8 mouse cellular contexts compared by ENCODE assay signal in the genomic region with DNA sequence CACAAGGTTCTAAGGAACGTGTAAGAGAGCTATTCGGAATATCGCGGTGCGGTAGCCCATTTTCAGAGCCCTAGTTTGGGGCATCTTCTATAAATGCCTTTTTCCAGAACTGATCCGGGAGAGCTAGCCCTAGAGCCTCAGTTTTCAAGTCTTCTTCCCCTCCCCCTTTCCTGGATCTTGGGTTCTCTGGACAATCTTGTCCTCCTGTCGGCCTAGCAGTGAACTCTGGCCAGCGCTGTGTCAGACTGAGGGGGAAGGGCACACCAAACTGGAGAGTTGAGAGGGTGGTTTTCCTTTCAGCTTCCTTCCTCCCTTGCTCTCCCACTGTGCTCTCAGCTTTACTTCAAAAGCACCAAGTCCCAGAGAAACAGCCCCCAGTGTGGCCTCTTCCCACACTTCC. TPM values are rescaled to one million over a fixed set of nuclear protein-coding genes. Genes with fewer than 3 reads are reported as not detected.
DNase-seq lines count a peak whose midpoint lies in the region; ATAC-seq and TF ChIP-seq lines count a peak whose summit lies in the region.

No protein-coding gene starts in this region.

- DNase-seq in lung, postnatal 10 days: peak; percentile 84
- no peak for DNase-seq in frontal cortex, postnatal 14 days (ENCODE audit: low spot score in 2 of 2)
- no peak for DNase-seq in gastrocnemius, adult 8-10 months (ENCODE audit: low spot score in 2 of 2)

- no peak for TF ChIP-seq POLR2A in ES-Bruce4 (IDR thresholded peaks at IDR 0.05; ENCODE audit: insufficient read depth, low read length)

- no peak overlapping the region for H3K27ac ChIP-seq in ES-Bruce4 (ENCODE audit: insufficient read depth, low read length)
- H3K27ac ChIP-seq in brown adipose tissue, adult 24 weeks (replicated peaks; ENCODE audit: low read depth, low read length): peak overlapping the region; percentile 75
- peak overlapping the region; percentile 66 for H3K27ac ChIP-seq in heart, embryonic 12.5 days (ENCODE audit: poor library complexity, severe bottlenecking)
- peak overlapping the region; percentile 74 for H3K27ac ChIP-seq in kidney, embryonic 14.5 days (ENCODE audit: low read depth, low read length)
- peak overlapping the region; percentile 74 for H3K27ac ChIP-seq in stomach, embryonic 15.5 days

- peak overlapping the region; percentile 84 for H3K4me2 ChIP-seq in heart, embryonic 12.5 days
- peak overlapping the region; percentile 76 for H3K4me2 ChIP-seq in kidney, embryonic 14.5 days (replicated peaks; ENCODE audit: low read depth, low read length)
- H3K4me2 ChIP-seq in stomach, embryonic 15.5 days: peak overlapping the region; percentile 76

- 5% methylated on average over 8 of the region's 8 CpGs for WGBS in heart, embryonic 12.5 days
- WGBS in kidney, embryonic 14.5 days: 4% methylated on average over 8 of the region's 8 CpGs
- WGBS in stomach, embryonic 15.5 days: 5% methylated on average over 8 of the region's 8 CpGs

- peak overlapping the region; percentile 98; the same call in 1 of the 2 replicates for H3K9ac ChIP-seq in ES-Bruce4 (ENCODE audit: low read depth, poor library complexity, severe bottlenecking)
- peak overlapping the region; percentile 83 for H3K9ac ChIP-seq in heart, embryonic 12.5 days
- H3K9ac ChIP-seq in kidney, embryonic 14.5 days (ENCODE audit: low read depth, low read length): peak overlapping the region; percentile 81
- H3K9ac ChIP-seq in stomach, embryonic 15.5 days: peak overlapping the region; percentile 40; the same call in 1 of the 2 replicates

- H3K4me1 ChIP-seq in ES-Bruce4 (ENCODE audit: control insufficient read depth, insufficient read depth, low read length): peaks cover 3% of the 10 kb centered on the region
- peaks cover 6% of the 10 kb centered on the region for H3K4me1 ChIP-seq in brown adipose tissue, adult 24 weeks (ENCODE audit: control insufficient read depth, insufficient read depth, insufficient read length, low read length)
- H3K4me1 ChIP-seq in heart, embryonic 12.5 days (replicated peaks): 0 out of 2 replicates have a peak, but pooled peaks cover 7% of the 10 kb centered on the region
- H3K4me1 ChIP-seq in kidney, embryonic 14.5 days (ENCODE audit: control insufficient read depth, insufficient read depth, low read length): no peaks in the 10 kb centered on the region; the same call in 1 of the 2 replicates
- no peaks in the 10 kb centered on the region for H3K4me1 ChIP-seq in stomach, embryonic 15.5 days

- TF ChIP-seq CTCF in ES-Bruce4 (IDR thresholded peaks at IDR 0.05; ENCODE audit: low read depth, low read length): no peak

- ATAC-seq in heart, embryonic 12.5 days (ENCODE audit: insufficient number of reproducible peaks, low FRiP score): peak; percentile 83
- peak; percentile 71; the same call in 1 of the 2 replicates for ATAC-seq in kidney, embryonic 14.5 days (ENCODE audit: low FRiP score, low TSS enrichment)
- ATAC-seq in stomach, embryonic 15.5 days (ENCODE audit: insufficient read depth, low FRiP score, low read depth): no peak

- H3K36me3 ChIP-seq in ES-Bruce4 (ENCODE audit: control insufficient read depth, insufficient read depth, low read length, poor library complexity, severe bottlenecking): no peaks in the 10 kb centered on the region
- H3K36me3 ChIP-seq in heart, embryonic 12.5 days: no peaks in the 10 kb centered on the region
- no peaks in the 10 kb centered on the region for H3K36me3 ChIP-seq in kidney, embryonic 14.5 days (ENCODE audit: control insufficient read depth, insufficient read depth, low read length)
- H3K36me3 ChIP-seq in stomach, embryonic 15.5 days: no peaks in the 10 kb centered on the region

- TF ChIP-seq EP300 in ES-Bruce4 (IDR thresholded peaks at IDR 0.05; ENCODE audit: insufficient read depth, low read depth, low read length): 0 out of 2 replicates have a peak, but pooled peaks have one; percentile 11

- peaks cover 8% of the 10 kb centered on the region; the same call in 1 of the 2 replicates for H3K27me3 ChIP-seq in ES-Bruce4 (ENCODE audit: control insufficient read depth, insufficient read depth, low read length, poor library complexity, severe bottlenecking)
- H3K27me3 ChIP-seq in heart, embryonic 12.5 days (replicated peaks): no peaks in the 10 kb centered on the region
- no peaks in the 10 kb centered on the region for H3K27me3 ChIP-seq in kidney, embryonic 14.5 days (ENCODE audit: control insufficient read depth, insufficient read depth, low read length)
- no peaks in the 10 kb centered on the region for H3K27me3 ChIP-seq in stomach, embryonic 15.5 days (replicated peaks)

- no peaks in the 10 kb centered on the region for H3K9me3 ChIP-seq in ES-Bruce4 (replicated peaks; ENCODE audit: control insufficient read depth, insufficient read depth, low read length, poor library complexity, severe bottlenecking)
- no peaks in the 10 kb centered on the region for H3K9me3 ChIP-seq in heart, embryonic 12.5 days (replicated peaks)
- no peaks in the 10 kb centered on the region for H3K9me3 ChIP-seq in kidney, embryonic 14.5 days (ENCODE audit: control insufficient read depth, low read length)
- no peaks in the 10 kb centered on the region for H3K9me3 ChIP-seq in stomach, embryonic 15.5 days

- peak overlapping the region; percentile 94 for H3K4me3 ChIP-seq in ES-Bruce4 (ENCODE audit: low read depth, low read length)
- peak overlapping the region; percentile 80 for H3K4me3 ChIP-seq in brown adipose tissue, adult 24 weeks (ENCODE audit: insufficient read depth, low read depth, low read length)
- peak overlapping the region; percentile 73 for H3K4me3 ChIP-seq in heart, embryonic 12.5 days
- H3K4me3 ChIP-seq in kidney, embryonic 14.5 days (ENCODE audit: low read length): peak overlapping the region; percentile 72
- peak overlapping the region; percentile 68 for H3K4me3 ChIP-seq in stomach, embryonic 15.5 days (replicated peaks)

RNA-seq across cellular contexts. Expression of a gene that starts 1.0 kb away (rescaled TPM):
- polyA plus RNA-seq in ES-Bruce4 (2011; ENCODE audit: insufficient read depth, insufficient read length, low read depth, missing spikeins): 23.5 and 24.5 TPM in 2 replicates
- 1.1 and 1.4 TPM in 2 replicates for polyA plus RNA-seq in brown adipose tissue, adult 24 weeks (2012; ENCODE audit: insufficient read depth, insufficient read length, missing spikeins)
- polyA plus RNA-seq in heart, embryonic 12.5 days (2016; fragmentation: Nextera tagmentation; extraction: Ambion mirVana): 8.6 and 8.9 TPM in 2 replicates
- polyA plus RNA-seq in kidney, embryonic 14.5 days (2014; fragmentation: Nextera tagmentation; extraction: Ambion mirVana): 12.5 and 13.7 TPM in 2 replicates
- 17.1 and 18.4 TPM in 2 replicates for polyA plus RNA-seq in stomach, embryonic 15.5 days (2015; fragmentation: Nextera tagmentation; extraction: Ambion mirVana)
- total RNA-seq in gastrocnemius, adult 8-10 months (2022): 1 to 10 TPM; 1.9 to 3.4 (median 2.7) TPM

RNA-seq across cellular contexts. Expression of a gene that starts 35.0 kb away (rescaled TPM):
- polyA plus RNA-seq in ES-Bruce4 (2011; ENCODE audit: insufficient read depth, insufficient read length, low read depth, missing spikeins): not detected in 2 replicates
- polyA plus RNA-seq in brown adipose tissue, adult 24 weeks (2012; ENCODE audit: insufficient read depth, insufficient read length, missing spikeins): not detected in 2 replicates
- polyA plus RNA-seq in heart, embryonic 12.5 days (2016; fragmentation: Nextera tagmentation; extraction: Ambion mirVana): not detected in 2 replicates
- polyA plus RNA-seq in kidney, embryonic 14.5 days (2014; fragmentation: Nextera tagmentation; extraction: Ambion mirVana): not detected in 2 replicates
- polyA plus RNA-seq in stomach, embryonic 15.5 days (2015; fragmentation: Nextera tagmentation; extraction: Ambion mirVana): not detected in 2 replicates
- not detected for total RNA-seq in gastrocnemius, adult 8-10 months (2022)

RNA-seq across cellular contexts. Expression of a gene that starts 43.0 kb away (rescaled TPM):
- 0.37 TPM in 1 of 2 replicates, not detected in the other for polyA plus RNA-seq in ES-Bruce4 (2011; ENCODE audit: insufficient read depth, insufficient read length, low read depth, missing spikeins)
- not detected in 2 replicates for polyA plus RNA-seq in brown adipose tissue, adult 24 weeks (2012; ENCODE audit: insufficient read depth, insufficient read length, missing spikeins)
- polyA plus RNA-seq in heart, embryonic 12.5 days (2016; fragmentation: Nextera tagmentation; extraction: Ambion mirVana): not detected in 2 replicates
- polyA plus RNA-seq in kidney, embryonic 14.5 days (2014; fragmentation: Nextera tagmentation; extraction: Ambion mirVana): 0.20 TPM in 1 of 2 replicates, not detected in the other
- polyA plus RNA-seq in stomach, embryonic 15.5 days (2015; fragmentation: Nextera tagmentation; extraction: Ambion mirVana): 0.06 TPM in 1 of 2 replicates, not detected in the other
- not detected for total RNA-seq in gastrocnemius, adult 8-10 months (2022)

RNA-seq across cellular contexts. Expression of a gene that starts 53.5 kb away (rescaled TPM):
- polyA plus RNA-seq in ES-Bruce4 (2011; ENCODE audit: insufficient read depth, insufficient read length, low read depth, missing spikeins): not detected in 2 replicates
- polyA plus RNA-seq in brown adipose tissue, adult 24 weeks (2012; ENCODE audit: insufficient read depth, insufficient read length, missing spikeins): not detected in 2 replicates
- polyA plus RNA-seq in heart, embryonic 12.5 days (2016; fragmentation: Nextera tagmentation; extraction: Ambion mirVana): not detected in 2 replicates
- polyA plus RNA-seq in kidney, embryonic 14.5 days (2014; fragmentation: Nextera tagmentation; extraction: Ambion mirVana): not detected in 2 replicates
- not detected in 2 replicates for polyA plus RNA-seq in stomach, embryonic 15.5 days (2015; fragmentation: Nextera tagmentation; extraction: Ambion mirVana)
- total RNA-seq in gastrocnemius, adult 8-10 months (2022): not detected

Comparison
In these comparisons a context has a peak if more than half of its experiments do, and no peak if none do; other contexts are left out.
1. H3K9ac ChIP-seq: peak in every context shown above with its lines; median percentile 98 in ES-Bruce4; 83 in heart, embryonic 12.5 days; 81 in kidney, embryonic 14.5 days; 40 in stomach, embryonic 15.5 days.